Mouse (Mus musculus): ENCODE measurements around the gene Auts2.

- TF ChIP-seq POLR2A (IDR thresholded peaks at IDR 0.05; ENCODE audit: borderline replicate concordance, insufficient read depth, low read length) (no peak), CTCF (IDR thresholded peaks at IDR 0.05; ENCODE audit: borderline replicate concordance, insufficient read depth, low read depth, low read length) (no peak)
These were observed 727.6 kb downstream of the Auts2 start for GRCm38 (mm10) chr5:131815498-131815897.

All from cerebellum, adult 2 months (tissue).